Mouse (Mus musculus) limb, embryonic 10.5 days (tissue): ENCODE measurements around the gene Cfap126. TPM values are rescaled to one million over a fixed set of nuclear protein-coding genes. Genes with fewer than 3 reads are reported as not detected.

Source experiments
- DNase-seq: peaks from one replicate; pipeline ENCODE4 v3.0.0-alpha.2; 2017; ENCODE audit warnings: low spot score
- H3K27ac ChIP-seq: fragments of 300-500 bp; sonication (generic); 2 replicates; pipeline ENCODE4 v1.5.1; 2016; ENCODE audit warnings: mild to moderate bottlenecking
- H3K27me3 ChIP-seq: fragments of 300-500 bp; sonication (generic); 2 replicates; pipeline ENCODE4 v1.6.1; 2016; ENCODE audit warnings: low read depth, mild to moderate bottlenecking; ENCODE audit not compliant: poor library complexity, severe bottlenecking
- H3K36me3 ChIP-seq: fragments of 300-500 bp; sonication (generic); 2 replicates; pipeline ENCODE4 v1.6.1; 2016; ENCODE audit warnings: mild to moderate bottlenecking, moderate library complexity
- H3K4me1 ChIP-seq: fragments of 300-500 bp; sonication (generic); 2 replicates; pipeline ENCODE4 v1.6.1; 2016
- H3K4me3 ChIP-seq: fragments of 300-500 bp; sonication (generic); 2 replicates; pipeline ENCODE4 v1.5.1; 2016; ENCODE audit warnings: mild to moderate bottlenecking, moderate library complexity
- H3K9me3 ChIP-seq: fragments of 300-500 bp; sonication (generic); replicated peaks from 2 replicates; pipeline ENCODE4 v1.6.1; 2016; ENCODE audit warnings: mild to moderate bottlenecking
- WGBS: fragments of 180-500 bp; shearing (Covaris S2); methylation state at CpG from one replicate; pipeline ENCODE4 v1.1.7; 2016; 5-methylcytosine and 5-hydroxymethylcytosine counted together
- polyA plus RNA-seq: library from polyadenylated mRNA; unstranded; fragments of >200 nt; fragmentation: Nextera tagmentation; extraction: Ambion mirVana; gene quantifications from 2 replicates; pipeline ENCODE4 v1.2.1, GENCODE M21; 2016

Cfap126 gene
- polyA plus RNA-seq, 1 experiment from 2014 or later: 1.0 TPM

- peaks cover 14% of the 10 kb centered on the region for H3K4me1 ChIP-seq
- H3K36me3 ChIP-seq: no peaks in the 10 kb centered on the region
- peak overlapping the region; percentile 77 for H3K27ac ChIP-seq
- H3K4me3 ChIP-seq: peak overlapping the region; percentile 69
- no peaks in the 10 kb centered on the region for H3K27me3 ChIP-seq
- under 1% methylated on average over 40 of the region's 40 CpGs for WGBS
- DNase-seq: peak; percentile 93
- H3K9me3 ChIP-seq: no peaks in the 10 kb centered on the region
Observed at GRCm38 (mm10) chr1:171101733-171102546, 11.8 kb upstream of the Cfap126 start.

GRCm38 (mm10) chr1:171102547-171103177, 11.1 kb upstream of the Cfap126 start:
- no peaks in the 10 kb centered on the region for H3K27me3 ChIP-seq
- no peaks in the 10 kb centered on the region for H3K9me3 ChIP-seq
- H3K4me3 ChIP-seq: peak overlapping the region; percentile 69
- H3K27ac ChIP-seq: peak overlapping the region; percentile 77
- H3K4me1 ChIP-seq: peaks cover 7% of the 10 kb centered on the region
- 0% methylated on average over 35 of the region's 35 CpGs for WGBS
- no peaks in the 10 kb centered on the region for H3K36me3 ChIP-seq
- DNase-seq: peak; percentile 97

- Histone ChIP-seq H3K4me1 (peaks cover 6% of the 10 kb centered on the region), H3K36me3 (no peaks in the 10 kb centered on the region), H3K9me3 (no peaks in the 10 kb centered on the region), H3K27me3 (no peaks in the 10 kb centered on the region), H3K27ac (no peak overlapping the region), H3K4me3 (peak overlapping the region; percentile 69)
- DNase-seq: no peak
- WGBS: 13% methylated on average over 10 of the region's 10 CpGs
Observed at GRCm38 (mm10) chr1:171103179-171103840, 10.4 kb upstream of the Cfap126 start.

- Histone ChIP-seq H3K4me1 (peaks cover 6% of the 10 kb centered on the region), H3K4me3 (no peak overlapping the region), H3K27ac (no peak overlapping the region), H3K9me3 (no peaks in the 10 kb centered on the region), H3K36me3 (no peaks in the 10 kb centered on the region), H3K27me3 (no peaks in the 10 kb centered on the region)
- no peak for DNase-seq
- 80% methylated on average over 6 of the region's 6 CpGs for WGBS
Observed at GRCm38 (mm10) chr1:171105226-171105625, 8.5 kb upstream of the Cfap126 start.

- no peak overlapping the region for H3K4me3 ChIP-seq
- 33% methylated on average over 9 of the region's 9 CpGs for WGBS
- H3K27me3 ChIP-seq: no peaks in the 10 kb centered on the region
- no peak overlapping the region for H3K27ac ChIP-seq
- no peaks in the 10 kb centered on the region for H3K9me3 ChIP-seq
- no peaks in the 10 kb centered on the region for H3K36me3 ChIP-seq
- peak; percentile 32 for DNase-seq
- peaks cover 16% of the 10 kb centered on the region for H3K4me1 ChIP-seq
Observed at GRCm38 (mm10) chr1:171109620-171110019, 4.1 kb upstream of the Cfap126 start.

- DNase-seq: peak; percentile 76
- H3K27me3 ChIP-seq: no peaks in the 10 kb centered on the region
- H3K4me1 ChIP-seq: peaks cover 16% of the 10 kb centered on the region
- H3K4me3 ChIP-seq: peak overlapping the region; percentile 65
- no peaks in the 10 kb centered on the region for H3K36me3 ChIP-seq
- WGBS: 15% methylated on average over 15 of the region's 15 CpGs
- H3K9me3 ChIP-seq: no peaks in the 10 kb centered on the region
- H3K27ac ChIP-seq: peak overlapping the region; percentile 81
Observed at GRCm38 (mm10) chr1:171110659-171111019, 3.1 kb upstream of the Cfap126 start.

GRCm38 (mm10) chr1:171111020-171111780, 2.5 kb upstream of the Cfap126 start:
- under 1% methylated on average over 38 of the region's 38 CpGs for WGBS

GRCm38 (mm10) chr1:171111781-171112575, 1.7 kb upstream of the Cfap126 start:
- no peaks in the 10 kb centered on the region for H3K9me3 ChIP-seq
- H3K27ac ChIP-seq: peak overlapping the region; percentile 81
- peaks cover 16% of the 10 kb centered on the region for H3K4me1 ChIP-seq
- DNase-seq: peak; percentile 66
- H3K36me3 ChIP-seq: no peaks in the 10 kb centered on the region
- peak overlapping the region; percentile 65 for H3K4me3 ChIP-seq
- no peaks in the 10 kb centered on the region for H3K27me3 ChIP-seq
- WGBS: 2% methylated on average over 15 of the region's 15 CpGs

More at GRCm38 (mm10) chr1:171111020-171111780, 2.5 kb upstream of the Cfap126 start:
- Histone ChIP-seq H3K9me3 (no peaks in the 10 kb centered on the region), H3K4me1 (peaks cover 16% of the 10 kb centered on the region), H3K4me3 (peak overlapping the region; percentile 65), H3K27ac (peak overlapping the region; percentile 81), H3K27me3 (no peaks in the 10 kb centered on the region), H3K36me3 (no peaks in the 10 kb centered on the region)
- peak; percentile 97 for DNase-seq

GRCm38 (mm10) chr1:171112986-171113385, 732 bp upstream of the Cfap126 start:
- H3K9me3 ChIP-seq: no peaks in the 10 kb centered on the region
- H3K4me3 ChIP-seq: no peak overlapping the region
- H3K36me3 ChIP-seq: no peaks in the 10 kb centered on the region
- WGBS: 84% methylated on average over 4 of the region's 4 CpGs
- no peak overlapping the region for H3K27ac ChIP-seq
- peaks cover 16% of the 10 kb centered on the region for H3K4me1 ChIP-seq
- DNase-seq: peak; percentile 27
- no peaks in the 10 kb centered on the region for H3K27me3 ChIP-seq

GRCm38 (mm10) chr1:171116280-171116679, 2.6 kb downstream of the Cfap126 start:
- Histone ChIP-seq H3K36me3 (no peaks in the 10 kb centered on the region), H3K4me1 (peaks cover 11% of the 10 kb centered on the region), H3K27me3 (no peaks in the 10 kb centered on the region), H3K4me3 (no peak overlapping the region), H3K9me3 (no peaks in the 10 kb centered on the region), H3K27ac (no peak overlapping the region)
- DNase-seq: no peak
- WGBS: 71% methylated on average over 4 of the region's 4 CpGs

- no peaks in the 10 kb centered on the region for H3K27me3 ChIP-seq
- peak; percentile 51 for DNase-seq
- H3K9me3 ChIP-seq: no peaks in the 10 kb centered on the region
- no peak overlapping the region for H3K27ac ChIP-seq
- H3K4me1 ChIP-seq: peaks cover 19% of the 10 kb centered on the region
- 10% methylated on average over 4 of the region's 4 CpGs for WGBS
- H3K4me3 ChIP-seq: no peak overlapping the region
- no peaks in the 10 kb centered on the region for H3K36me3 ChIP-seq
Observed at GRCm38 (mm10) chr1:171118269-171118684, 4.6 kb downstream of the Cfap126 start.

- DNase-seq: no peak
Observed at GRCm38 (mm10) chr1:171118996-171119395, 5.3 kb downstream of the Cfap126 start.

More at GRCm38 (mm10) chr1:171118996-171119395, 5.3 kb downstream of the Cfap126 start:
- no peaks in the 10 kb centered on the region for H3K9me3 ChIP-seq
- H3K27ac ChIP-seq: no peak overlapping the region
- 89% methylated on average over 5 of the region's 5 CpGs for WGBS
- H3K4me1 ChIP-seq: peaks cover 13% of the 10 kb centered on the region
- H3K36me3 ChIP-seq: no peaks in the 10 kb centered on the region
- no peak overlapping the region for H3K4me3 ChIP-seq
- H3K27me3 ChIP-seq: no peaks in the 10 kb centered on the region
